Mouse (Mus musculus): ENCODE results near the gene Tbc1d24. TPM values are rescaled to one million over a fixed set of nuclear protein-coding genes. Genes with fewer than 3 reads are reported as not detected.
A peak's percentile ranks its signal among the peaks of the same experiment; 100 is the strongest.

The Tbc1d24 gene
- total RNA-seq, 2 experiments from 2014 or later = 70.4 to 74.8 TPM

DNA sequence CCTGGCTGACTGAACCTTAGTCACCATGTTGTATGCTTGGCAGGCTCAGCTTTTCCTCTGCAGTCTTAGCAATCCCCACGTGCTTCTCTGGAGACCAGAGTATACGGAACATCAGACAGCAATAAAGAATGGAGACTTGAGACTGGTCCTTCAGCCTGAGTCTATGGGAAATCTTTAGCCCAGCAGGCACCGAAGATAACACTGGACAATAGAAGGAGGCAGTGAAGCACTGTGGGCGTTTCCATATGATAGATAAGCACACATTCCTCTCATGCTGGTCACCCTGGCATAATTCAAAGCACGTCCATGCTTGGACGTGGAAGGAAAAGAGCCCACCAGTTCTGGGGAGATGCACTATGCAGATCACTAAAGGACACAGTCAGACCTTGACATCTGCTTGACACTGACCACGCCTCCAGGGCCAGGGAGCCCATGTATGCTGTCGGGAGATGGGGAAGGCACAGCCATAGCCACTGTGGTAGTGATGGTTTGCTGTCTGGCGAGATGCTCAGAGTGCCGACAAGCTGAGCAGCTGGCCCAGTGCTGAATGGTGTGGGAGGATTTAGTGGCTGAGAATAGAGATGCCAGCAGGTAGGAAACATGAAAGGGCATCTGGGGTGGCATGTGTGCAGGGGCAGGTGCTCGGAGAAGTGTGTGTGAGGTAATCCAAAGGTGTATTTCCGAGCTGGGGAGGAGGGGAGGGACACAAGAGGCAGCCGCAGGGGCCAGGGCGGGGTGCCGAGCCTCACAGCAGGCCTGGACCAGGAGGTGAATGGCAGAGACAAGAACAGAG, 8.1 kb downstream of the Tbc1d24 start:
- peak; percentile 20 to 28 for DNase-seq (ENCODE audit: extremely low spot score in 1 of 2, low spot score in 2 of 2)
- intact Hi-C loops (cut with DNase I) = no loop called here

GRCm38 (mm10) chr17:24195349-24195748, 10.0 kb downstream of the Tbc1d24 start:
- peak in 1 of 2 experiments; percentile 11 for DNase-seq (ENCODE audit: extremely low spot score in 1 of 2, low spot score in 2 of 2)
- intact Hi-C loops (cut with DNase I) = no loop called here

DNA sequence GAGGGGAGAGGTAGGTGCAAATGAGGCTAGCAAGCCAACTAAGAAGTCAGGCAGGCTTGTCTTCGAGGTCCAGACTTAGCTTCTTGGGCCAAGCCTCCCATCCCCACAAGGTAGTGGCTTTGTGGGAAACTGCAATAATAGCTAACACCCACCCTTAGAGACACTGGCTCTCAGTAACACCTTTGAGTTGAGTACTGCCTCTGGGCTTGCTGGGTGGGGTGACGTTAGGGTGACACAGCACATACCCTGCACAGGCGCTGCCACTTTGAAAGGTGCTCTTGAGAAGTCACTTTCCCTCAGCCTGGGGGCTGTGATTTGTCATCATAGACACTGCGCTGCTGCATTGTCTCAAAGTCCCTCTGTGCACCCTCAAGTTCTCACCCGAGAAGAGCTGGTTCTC, 11.6 kb downstream of the Tbc1d24 start:
- DNase-seq (ENCODE audit: extremely low spot score in 1 of 2, low spot score in 2 of 2) = peak in 1 of 2 experiments; percentile 10
- intact Hi-C loops (cut with DNase I) = no loop called here

DNA sequence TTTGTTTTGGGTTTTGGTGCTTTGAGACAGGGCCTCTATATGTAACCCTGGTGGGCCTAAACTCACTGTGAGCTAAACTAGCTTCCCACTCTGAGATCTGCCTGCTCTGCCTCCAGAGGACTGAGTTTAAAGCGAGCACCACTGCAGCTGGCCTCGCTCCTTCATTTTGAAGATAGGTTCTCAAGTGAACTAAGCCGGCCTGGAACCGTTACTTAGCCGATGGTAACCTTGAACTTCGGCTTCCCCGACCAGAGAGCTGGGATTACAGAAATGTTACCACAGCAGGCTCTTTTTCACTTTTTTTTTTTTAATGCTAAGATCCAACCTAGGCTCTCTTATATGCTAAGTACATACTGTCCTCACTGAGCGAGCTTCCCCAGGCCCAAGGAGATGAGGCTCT, 12.1 kb downstream of the Tbc1d24 start:
- intact Hi-C loops (cut with DNase I) = no loop called here
- peak in 1 of 2 experiments; percentile 11 for DNase-seq (ENCODE audit: extremely low spot score in 1 of 2, low spot score in 2 of 2)

DNA sequence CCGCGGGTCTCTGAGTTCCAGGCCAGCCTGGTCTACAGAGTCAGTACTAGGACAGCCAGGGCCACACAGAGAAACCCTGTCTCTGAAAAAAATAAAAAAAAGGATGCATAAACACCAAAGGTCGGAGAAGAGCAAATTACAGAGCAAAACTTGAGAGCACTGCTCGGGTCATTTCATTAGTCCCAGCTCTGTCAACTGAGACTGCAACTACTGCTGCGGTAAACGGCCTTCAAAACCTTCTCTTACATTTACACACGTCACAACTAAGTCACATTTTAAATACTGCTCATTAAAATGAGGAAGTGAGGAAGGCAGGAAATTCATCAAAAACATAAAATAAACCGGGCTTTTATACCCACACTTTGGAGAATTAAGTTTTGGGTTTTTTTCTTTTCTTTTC, 12.5 kb downstream of the Tbc1d24 start:
- intact Hi-C loops (cut with DNase I) = no loop called here
- no peak for DNase-seq (ENCODE audit: extremely low spot score in 1 of 2, low spot score in 2 of 2)

DNA sequence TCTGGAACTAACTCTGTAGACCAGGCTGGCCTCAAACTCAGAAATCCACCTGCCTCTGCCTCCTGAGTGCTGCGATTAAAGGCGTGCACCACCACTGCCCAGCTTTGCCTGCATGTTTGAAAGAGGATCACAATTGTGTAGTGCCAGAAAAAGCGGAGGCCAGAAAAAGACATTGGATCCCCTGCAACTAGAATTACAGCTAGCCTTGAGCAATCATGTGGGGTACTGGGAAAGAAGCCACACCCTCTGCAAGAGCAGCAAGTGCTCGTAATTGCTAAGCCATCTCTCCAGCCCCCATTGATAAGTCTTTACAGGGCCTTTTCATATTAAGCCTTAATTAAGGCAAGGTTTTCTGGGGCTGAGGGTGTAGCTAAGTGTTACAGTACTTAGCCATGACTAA, 13.9 kb downstream of the Tbc1d24 start:
- no peak for DNase-seq (ENCODE audit: extremely low spot score in 1 of 2, low spot score in 2 of 2)
- intact Hi-C loops (cut with DNase I) = no loop called here

DNA sequence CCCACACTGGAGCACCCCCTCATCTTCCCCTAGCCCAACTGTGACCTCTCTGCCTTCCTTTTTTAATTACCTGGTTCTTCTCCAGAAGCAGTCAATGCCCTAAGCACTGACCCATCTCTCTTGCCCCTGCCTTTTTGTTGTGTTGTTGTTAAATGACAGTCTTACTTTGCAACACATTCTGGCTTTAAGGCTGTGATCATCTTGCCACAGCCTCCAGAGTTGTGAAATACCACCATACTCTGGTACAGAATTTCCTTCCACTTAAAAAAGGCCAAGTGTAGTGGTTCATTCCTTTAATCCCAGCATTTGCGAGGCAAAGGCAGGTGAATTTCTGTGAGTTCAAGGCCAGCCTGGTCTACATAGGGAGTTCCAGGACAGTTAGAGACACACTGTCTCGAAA, 14.4 kb downstream of the Tbc1d24 start:
- intact Hi-C loops (cut with DNase I) = no loop called here
- DNase-seq (ENCODE audit: extremely low spot score in 1 of 2, low spot score in 2 of 2) = no peak

DNA sequence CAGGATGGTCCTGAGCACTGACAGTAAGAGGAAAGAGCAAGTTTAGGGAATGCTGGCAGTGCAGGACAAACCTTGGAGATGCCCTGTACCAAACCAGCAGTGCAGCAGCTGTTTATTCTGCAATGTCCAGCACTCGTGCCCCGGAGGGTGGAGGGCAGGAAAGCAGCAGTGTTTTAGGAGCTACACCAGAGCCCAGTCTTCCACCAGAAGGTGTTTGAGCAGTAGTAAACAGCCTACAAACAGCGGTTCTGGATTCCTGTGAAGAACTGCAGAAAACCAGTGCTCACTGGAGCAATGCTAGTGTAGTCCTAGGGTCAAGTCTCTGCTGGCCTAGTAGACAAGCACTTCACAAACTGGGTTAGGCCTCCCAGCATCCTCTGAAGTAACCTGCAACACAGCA, 31.1 kb downstream of the Tbc1d24 start:
- intact Hi-C loops (cut with DNase I) = loop anchor here (5.0 to 10.0 kb wide), 4 partner anchors 33 to 213 kb away; partner anchors contain the start of genes Abca17, Abca3, Ccnf and Ntn3

DNA sequence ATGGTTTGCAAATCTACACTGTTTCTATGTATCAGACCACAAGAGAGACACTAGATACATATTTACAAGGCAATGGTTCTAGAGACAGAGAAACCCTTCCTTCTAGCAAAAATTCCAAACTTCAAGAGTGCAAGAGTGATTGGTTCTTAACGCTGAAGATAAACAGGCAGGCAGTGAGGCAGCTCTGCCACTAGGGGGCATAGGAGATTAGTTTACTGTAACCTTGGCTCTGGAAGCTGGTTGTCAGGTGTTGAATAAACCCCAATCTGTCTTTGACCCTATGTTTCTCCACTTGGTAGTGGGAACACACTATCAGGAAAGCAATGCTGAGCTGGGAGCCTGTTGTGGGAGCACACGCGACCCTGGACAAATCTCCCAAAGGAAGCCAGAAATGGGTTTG, 31.9 kb downstream of the Tbc1d24 start:
- intact Hi-C loops (cut with DNase I) = loop anchor here (5.0 to 10.0 kb wide), 4 partner anchors 34 to 214 kb away; partner anchors contain the start of genes Abca17, Abca3, Ccnf and Ntn3
- peak; percentile 64 to 68 for DNase-seq (ENCODE audit: extremely low spot score in 1 of 2, low spot score in 2 of 2)

More for the DNA sequence above, 31.1 kb downstream of the Tbc1d24 start:
- DNase-seq (ENCODE audit: extremely low spot score in 1 of 2, low spot score in 2 of 2) = peak in 1 of 2 experiments; percentile 12

DNA sequence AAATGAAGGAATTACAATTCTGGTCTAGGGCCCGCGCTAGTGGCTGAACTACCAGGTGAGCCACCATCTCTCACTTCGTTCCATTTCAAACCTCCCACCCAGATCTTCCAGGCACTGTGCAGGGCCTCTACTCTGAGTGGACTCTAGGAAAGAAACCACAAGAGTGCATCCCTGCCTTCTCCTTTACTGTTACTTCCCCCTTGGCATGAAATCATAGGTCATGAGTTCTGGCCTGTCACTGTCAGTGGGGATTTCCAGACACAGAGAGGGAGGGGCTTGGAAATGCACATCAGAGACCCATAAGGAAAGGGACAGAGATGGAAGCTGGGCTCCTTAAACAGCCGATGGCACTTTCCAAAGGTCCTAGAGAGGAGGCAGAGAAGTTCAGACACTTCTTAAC, 33.6 kb downstream of the Tbc1d24 start:
- peak in 1 of 2 experiments; percentile 8 for DNase-seq (ENCODE audit: extremely low spot score in 1 of 2, low spot score in 2 of 2)
- intact Hi-C loops (cut with DNase I) = loop anchor here (5.0 to 10.0 kb wide), 4 partner anchors 36 to 216 kb away; partner anchors contain the start of genes Abca17, Abca3, Ccnf and Ntn3

DNA sequence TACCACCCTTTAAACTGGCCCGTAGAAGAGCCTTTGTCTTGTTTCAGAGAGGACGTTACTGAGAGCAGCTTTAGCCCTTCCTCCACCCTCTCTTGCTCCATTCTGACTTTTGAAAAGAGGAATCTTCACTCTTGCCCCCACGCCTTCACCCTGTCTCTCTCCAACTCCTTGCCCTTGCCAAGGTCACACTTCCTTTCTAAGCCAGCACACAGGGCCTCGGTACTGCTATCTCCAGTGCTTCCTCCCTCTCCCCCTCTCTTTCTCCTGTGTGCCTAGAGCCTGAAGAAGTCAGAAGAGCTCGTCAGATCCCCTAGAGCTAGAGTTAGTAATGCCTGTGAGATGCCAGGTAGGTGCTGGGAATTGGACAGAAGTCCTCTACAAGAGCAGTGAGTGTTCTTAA, 34.6 kb downstream of the Tbc1d24 start:
- intact Hi-C loops (cut with DNase I) = loop anchor here (5.0 to 10.0 kb wide), 4 partner anchors 37 to 217 kb away; partner anchors contain the start of genes Abca17, Abca3, Ccnf and Ntn3
- DNase-seq (ENCODE audit: extremely low spot score in 1 of 2, low spot score in 2 of 2) = peak in 1 of 2 experiments; percentile 20

- peak in 1 of 2 experiments; percentile 19 for DNase-seq (ENCODE audit: extremely low spot score in 1 of 2, low spot score in 2 of 2)
- intact Hi-C loops (cut with DNase I) = loop anchor here (5.0 to 10.0 kb wide), 4 partner anchors 37 to 217 kb away; partner anchors contain the start of genes Abca17, Abca3, Ccnf and Ntn3
Observed at GRCm38 (mm10) chr17:24170125-24170524, 35.2 kb downstream of the Tbc1d24 start.

DNA sequence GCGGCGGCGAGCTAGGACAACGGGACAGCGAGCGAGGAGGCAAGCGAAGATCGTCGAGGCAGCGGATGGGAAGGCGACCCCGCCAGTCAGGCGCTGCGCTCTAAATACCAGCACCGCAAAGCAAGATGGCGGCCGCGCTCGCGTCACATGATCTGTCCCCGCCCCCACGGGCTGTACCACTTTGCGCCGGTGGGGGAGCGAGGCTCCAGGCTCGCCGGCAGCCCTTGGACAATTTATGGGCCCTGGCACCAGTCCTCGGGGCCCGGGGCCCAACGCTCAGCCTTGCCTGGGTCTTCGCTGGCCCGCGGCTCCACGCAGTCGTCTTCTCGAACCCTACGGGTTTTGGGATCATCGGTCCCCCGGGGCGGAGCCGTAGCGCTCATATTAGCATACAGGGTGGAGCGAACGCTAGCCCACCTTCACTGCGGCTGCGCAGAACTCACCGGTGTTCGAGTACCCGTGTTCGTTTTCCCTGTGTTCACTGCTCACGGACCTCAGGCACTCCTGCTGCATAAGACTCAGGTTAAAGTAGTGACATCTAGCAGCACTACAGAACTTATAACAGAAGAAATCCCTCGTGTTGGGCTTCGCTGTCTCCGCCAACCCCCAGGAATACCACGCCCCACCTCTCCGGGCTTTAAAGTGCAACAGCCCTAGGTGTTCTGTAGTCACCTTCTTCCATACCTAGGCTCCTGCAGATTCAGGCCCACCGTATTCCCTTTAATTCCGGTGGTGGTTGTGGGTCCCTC, 35.9 kb downstream of the Tbc1d24 start, which contains the start of gene Atp6v0c:
TSS of gene Atp6v0c (minus strand) at position 386 of the 749 bp plus-strand sequence.
- peak; percentile 93 to 96 for DNase-seq (ENCODE audit: extremely low spot score in 1 of 2, low spot score in 2 of 2)
- intact Hi-C loops (cut with DNase I) = loop anchor here (5.0 to 10.0 kb wide), 4 partner anchors 38 to 218 kb away; partner anchors contain the start of genes Abca17, Abca3, Ccnf and Ntn3

DNA sequence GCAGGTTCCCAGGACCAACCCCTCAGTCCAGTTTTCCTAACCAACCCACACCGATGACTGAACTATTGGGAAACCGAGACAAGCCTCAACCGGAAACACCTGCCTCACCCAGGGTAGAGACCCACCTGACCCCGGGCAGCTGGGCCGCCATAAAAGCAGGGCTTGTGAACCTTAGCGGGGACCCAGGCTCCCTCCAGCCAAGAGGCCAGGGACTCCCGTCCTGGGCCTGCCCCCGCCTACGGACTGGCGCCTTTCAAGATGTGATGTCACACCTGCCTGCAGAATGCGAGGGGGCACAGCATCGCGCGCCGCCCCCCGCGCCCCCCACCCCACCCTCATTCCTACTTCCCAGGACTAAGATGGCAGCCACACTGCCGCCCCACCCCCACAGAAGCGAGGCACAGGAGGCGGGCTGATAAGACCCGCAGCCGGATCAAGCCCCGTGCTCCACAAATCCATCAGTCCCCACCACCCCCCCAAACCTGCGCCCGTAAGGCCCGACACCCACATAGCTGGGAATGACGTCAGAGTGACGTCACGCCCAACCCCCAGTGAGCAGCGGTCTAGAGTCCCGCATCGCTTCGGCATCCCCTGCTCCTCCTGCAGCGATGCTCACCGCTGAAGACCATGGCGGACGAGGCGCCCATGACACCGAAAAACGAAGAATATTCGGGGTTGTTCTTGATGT, 36.6 kb downstream of the Tbc1d24 start:
- DNase-seq (ENCODE audit: extremely low spot score in 1 of 2, low spot score in 2 of 2) = peak; percentile 68 to 86
- intact Hi-C loops (cut with DNase I) = no loop called here

DNA sequence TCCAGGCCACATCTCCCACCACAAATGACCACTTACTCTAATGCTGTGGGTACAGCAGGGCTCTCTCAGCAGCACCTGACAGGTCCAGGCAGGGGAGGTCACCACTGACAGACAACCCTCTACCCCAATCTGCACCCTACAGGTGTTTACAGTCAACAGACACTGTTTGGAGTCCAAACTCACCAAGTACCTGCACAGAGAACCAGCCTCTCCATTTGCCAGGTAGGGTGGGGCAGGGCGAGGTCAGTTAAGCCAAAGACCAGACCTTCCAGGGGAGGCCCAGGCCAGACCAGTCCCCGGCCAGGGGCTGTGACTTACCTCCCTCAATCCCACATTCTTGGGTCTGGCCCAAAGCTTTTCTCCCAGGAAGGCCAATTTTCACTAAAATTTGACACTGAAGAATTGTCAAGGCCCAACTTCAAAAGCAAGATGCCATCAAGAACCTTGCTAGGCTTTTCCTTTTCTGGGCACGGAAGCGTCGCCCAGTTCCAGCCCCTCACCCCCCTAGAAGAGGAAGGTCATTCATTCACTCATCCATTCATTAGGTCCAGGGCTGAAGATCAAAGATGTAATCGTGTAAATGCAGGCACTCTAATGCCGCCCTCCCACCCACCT, 37.4 kb downstream of the Tbc1d24 start:
- intact Hi-C loops (cut with DNase I) = no loop called here
- peak in 1 of 2 experiments; percentile 29 for DNase-seq (ENCODE audit: extremely low spot score in 1 of 2, low spot score in 2 of 2)

DNA sequence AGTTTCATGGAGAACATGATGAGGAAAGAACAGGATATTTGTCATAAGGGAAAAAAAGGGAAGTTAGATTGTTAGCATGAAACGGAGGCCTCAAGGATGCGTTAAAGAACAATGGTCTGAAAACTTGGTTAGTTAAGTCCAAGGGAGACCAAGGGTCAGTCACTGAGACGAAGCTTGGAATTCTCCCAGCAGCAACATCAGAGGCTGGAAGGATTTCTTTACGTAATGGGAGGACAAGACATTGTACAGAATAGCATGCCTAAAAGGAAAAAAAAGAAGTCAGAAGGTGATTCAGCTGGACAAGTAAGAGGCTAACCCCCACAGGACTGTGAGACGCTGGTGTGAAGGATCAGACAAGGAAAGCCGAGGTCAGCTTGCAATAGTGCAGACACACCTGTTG, 38.2 kb downstream of the Tbc1d24 start:
- intact Hi-C loops (cut with DNase I) = no loop called here
- DNase-seq (ENCODE audit: extremely low spot score in 1 of 2, low spot score in 2 of 2) = peak in 1 of 2 experiments; percentile 9

GRCm38 (mm10) chr17:24164566-24165259, 40.6 kb downstream of the Tbc1d24 start:
- intact Hi-C loops (cut with DNase I) = no loop called here

More at GRCm38 (mm10) chr17:24164566-24165259, 40.6 kb downstream of the Tbc1d24 start:
- DNase-seq (ENCODE audit: extremely low spot score in 1 of 2, low spot score in 2 of 2) = peak in 1 of 2 experiments; percentile 41

Measured in left cerebral cortex, postnatal 10 days (tissue).